Comparison of ENCODE assay signal across 9 mouse cellular contexts in genomic region chr3:109491568-109491967, GRCm38 (mm10).
DNase-seq lines count a peak whose midpoint lies in the region; ATAC-seq and TF ChIP-seq lines count a peak whose summit lies in the region.
"Had no signal": no experiment of that assay in that cellular context is flagged by ENCODE, and none has a peak within 500 bp of the region (broad histone marks: within the 10 kb centered on the region; RNA-seq: fewer than 3 reads in every experiment).

No protein-coding gene starts in this region.

- no peak overlapping the region for H3K4me2 ChIP-seq in heart, embryonic 11.5 days
- H3K4me2 ChIP-seq in forebrain, embryonic 14.5 days (ENCODE audit: low read length), result no peak overlapping the region
- no peak overlapping the region for H3K4me2 ChIP-seq in hindbrain, postnatal 0 days (ENCODE audit: low read depth, low read length)
- H3K4me2 ChIP-seq: limb, embryonic 15.5 days had no signal

- no peak for ATAC-seq in heart, embryonic 11.5 days (replicated peaks; ENCODE audit: insufficient number of reproducible peaks, low FRiP score, low TSS enrichment)
- ATAC-seq in forebrain, embryonic 14.5 days, result peak; percentile 82
- peak; percentile 64 for ATAC-seq in hindbrain, postnatal 0 days

- DNase-seq in heart, adult 18-20 months, result peak; percentile 71 to 91
- DNase-seq in c-Kit-positive CD71-positive TER-119-positive erythroid progenitor cells, embryonic 14.5 days (ENCODE audit: low spot score), result peak; percentile 65
- peak; percentile 91 for DNase-seq in forebrain, embryonic 14.5 days (ENCODE audit: low spot score)
- peak; percentile 94 for DNase-seq in hindbrain, postnatal 0 days (ENCODE audit: low spot score)
- peak; percentile 66 to 91 for DNase-seq in layer of hippocampus, postnatal 14 days (ENCODE audit: low spot score in 2 of 2)
- DNase-seq in midbrain, embryonic 10.5 days (ENCODE audit: low spot score), result peak; percentile 36
- DNase-seq in skeletal muscle tissue, adult 2 months (ENCODE audit: low read depth, low spot score), result peak; percentile 59

- no peak overlapping the region for H3K9ac ChIP-seq in heart, embryonic 11.5 days (ENCODE audit: low read depth, low read length)
- H3K9ac ChIP-seq in forebrain, embryonic 14.5 days (ENCODE audit: low read length), result no peak overlapping the region
- no peak overlapping the region for H3K9ac ChIP-seq in hindbrain, postnatal 0 days (replicated peaks; ENCODE audit: low read length)
- H3K9ac ChIP-seq: limb, embryonic 15.5 days had no signal

- no peaks in the 10 kb centered on the region for H3K4me1 ChIP-seq in heart, embryonic 11.5 days (ENCODE audit: control insufficient read depth, insufficient read depth, low read length)
- 0 out of 2 replicates have a peak, but pooled peaks cover 6% of the 10 kb centered on the region for H3K4me1 ChIP-seq in forebrain, embryonic 14.5 days (ENCODE audit: control insufficient read depth, insufficient read depth, low read length)
- peaks cover 10% of the 10 kb centered on the region; the same call in 1 of the 2 replicates for H3K4me1 ChIP-seq in hindbrain, postnatal 0 days (ENCODE audit: insufficient read depth, low read length)
- peaks cover 33% of the 10 kb centered on the region for H3K4me1 ChIP-seq in midbrain, embryonic 10.5 days
- H3K4me1 ChIP-seq: limb, embryonic 15.5 days had no signal

- 8% methylated on average over 2 of the region's 2 CpGs for WGBS in heart, embryonic 11.5 days (ENCODE audit: insufficient replicate concordance)
- 0% methylated on average over 2 of the region's 2 CpGs for WGBS in forebrain, embryonic 14.5 days
- 1% methylated on average over 2 of the region's 2 CpGs for WGBS in hindbrain, postnatal 0 days
- WGBS in midbrain, embryonic 10.5 days, result 16% methylated on average over 2 of the region's 2 CpGs

- H3K9me3 ChIP-seq in heart, embryonic 11.5 days (replicated peaks; ENCODE audit: control insufficient read depth, low read length), result no peaks in the 10 kb centered on the region
- H3K9me3 ChIP-seq in forebrain, embryonic 14.5 days (replicated peaks; ENCODE audit: control insufficient read depth, low read length), result no peaks in the 10 kb centered on the region
- no peaks in the 10 kb centered on the region for H3K9me3 ChIP-seq in hindbrain, postnatal 0 days (ENCODE audit: low read length)
- no peaks in the 10 kb centered on the region for H3K9me3 ChIP-seq in midbrain, embryonic 10.5 days (replicated peaks)
- H3K9me3 ChIP-seq: limb, embryonic 15.5 days had no signal

- no peak overlapping the region for H3K4me3 ChIP-seq in heart, embryonic 11.5 days (ENCODE audit: low read depth, low read length)
- no peak overlapping the region for H3K4me3 ChIP-seq in forebrain, embryonic 14.5 days (ENCODE audit: low read depth, low read length)
- H3K4me3 ChIP-seq in hindbrain, postnatal 0 days (ENCODE audit: low read length), result no peak overlapping the region
- H3K4me3 ChIP-seq in midbrain, embryonic 10.5 days, result no peak overlapping the region
- H3K4me3 ChIP-seq: limb, embryonic 15.5 days had no signal

- H3K27ac ChIP-seq in heart, embryonic 11.5 days (ENCODE audit: low read depth, low read length), result no peak overlapping the region
- H3K27ac ChIP-seq in forebrain, embryonic 14.5 days (ENCODE audit: low read depth, low read length), result no peak overlapping the region
- H3K27ac ChIP-seq in hindbrain, postnatal 0 days, result no peak overlapping the region
- no peak overlapping the region for H3K27ac ChIP-seq in midbrain, embryonic 10.5 days (replicated peaks)
- H3K27ac ChIP-seq: limb, embryonic 15.5 days had no signal

- no peaks in the 10 kb centered on the region for H3K27me3 ChIP-seq in heart, embryonic 11.5 days (ENCODE audit: control insufficient read depth, insufficient read depth, low read length)
- no peaks in the 10 kb centered on the region for H3K27me3 ChIP-seq in forebrain, embryonic 14.5 days (replicated peaks; ENCODE audit: control insufficient read depth, insufficient read depth, low read length)
- H3K27me3 ChIP-seq in hindbrain, postnatal 0 days (ENCODE audit: insufficient read depth, low read length), result no peaks in the 10 kb centered on the region
- H3K27me3 ChIP-seq in midbrain, embryonic 10.5 days (ENCODE audit: low read depth, poor library complexity, severe bottlenecking), result no peaks in the 10 kb centered on the region

- peak; percentile 89 for TF ChIP-seq CTCF in hindbrain, postnatal 0 days (IDR thresholded peaks at IDR 0.05; ENCODE audit: low read depth)

- no peaks in the 10 kb centered on the region for H3K36me3 ChIP-seq in heart, embryonic 11.5 days (ENCODE audit: control insufficient read depth, insufficient read depth, low read length)
- no peaks in the 10 kb centered on the region for H3K36me3 ChIP-seq in forebrain, embryonic 14.5 days (ENCODE audit: control insufficient read depth, insufficient read depth, low read length)
- H3K36me3 ChIP-seq in hindbrain, postnatal 0 days (ENCODE audit: insufficient read depth, low read length), result no peaks in the 10 kb centered on the region
- no peaks in the 10 kb centered on the region for H3K36me3 ChIP-seq in midbrain, embryonic 10.5 days
- H3K36me3 ChIP-seq: limb, embryonic 15.5 days had no signal

Comparison
In these comparisons a context has a peak if more than half of its experiments do, and no peak if none do; other contexts are left out.
1. DNase-seq: peak in every context shown above with its lines; median percentile 94 in hindbrain, postnatal 0 days; 91 in forebrain, embryonic 14.5 days; 81 in heart, adult 18-20 months; 78 in layer of hippocampus, postnatal 14 days; 65 in c-Kit-positive CD71-positive TER-119-positive erythroid progenitor cells, embryonic 14.5 days; 59 in skeletal muscle tissue, adult 2 months; 36 in midbrain, embryonic 10.5 days.